Mouse (Mus musculus): ENCODE measurements around the gene Slc20a1.

Slc20a1 gene

DNA sequence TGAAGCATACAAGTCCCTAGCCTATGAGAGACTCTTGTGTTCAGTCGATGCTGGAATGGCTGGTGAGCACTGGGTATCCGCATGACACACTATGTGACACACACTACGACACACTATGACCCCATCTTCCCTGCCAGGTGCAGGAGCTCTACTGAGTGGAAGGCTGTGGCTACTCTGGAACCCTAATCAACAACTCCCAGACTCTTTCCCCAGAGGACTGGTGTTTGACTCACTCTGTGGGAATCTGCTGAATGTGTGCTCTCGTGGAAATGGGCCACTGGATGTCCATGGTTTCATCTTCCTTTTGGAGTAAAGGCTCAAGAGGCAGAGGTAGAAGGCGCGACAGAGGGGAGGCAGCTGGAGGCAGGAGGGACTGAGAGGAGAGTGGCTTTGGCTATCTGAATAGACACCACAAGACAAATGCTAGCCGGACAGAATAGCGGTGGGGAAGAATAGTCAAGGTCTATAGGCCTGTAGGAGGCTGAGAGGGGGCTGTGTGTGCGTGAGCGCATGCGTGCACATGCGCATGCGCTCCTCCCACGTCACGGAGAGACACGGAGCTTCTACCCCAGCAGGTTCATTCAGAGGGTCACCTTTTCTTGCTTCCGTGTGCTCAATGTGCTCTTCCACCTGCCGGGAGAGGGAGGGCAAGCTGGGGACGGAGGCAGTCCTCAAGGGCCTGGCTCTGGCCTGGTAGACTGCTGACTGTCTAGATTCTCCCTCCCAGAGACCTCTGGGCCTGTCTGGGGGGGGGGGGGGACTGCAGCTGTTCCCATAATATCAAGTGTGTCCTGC, 54.5 kb downstream of the Slc20a1 start:
- no peak for DNase-seq (ENCODE audit: low spot score in 2 of 2)

- no peak for DNase-seq (ENCODE audit: low spot score in 2 of 2)
These were observed 55.0 kb downstream of the Slc20a1 start for GRCm38 (mm10) chr2:129253631-129253970.

DNA sequence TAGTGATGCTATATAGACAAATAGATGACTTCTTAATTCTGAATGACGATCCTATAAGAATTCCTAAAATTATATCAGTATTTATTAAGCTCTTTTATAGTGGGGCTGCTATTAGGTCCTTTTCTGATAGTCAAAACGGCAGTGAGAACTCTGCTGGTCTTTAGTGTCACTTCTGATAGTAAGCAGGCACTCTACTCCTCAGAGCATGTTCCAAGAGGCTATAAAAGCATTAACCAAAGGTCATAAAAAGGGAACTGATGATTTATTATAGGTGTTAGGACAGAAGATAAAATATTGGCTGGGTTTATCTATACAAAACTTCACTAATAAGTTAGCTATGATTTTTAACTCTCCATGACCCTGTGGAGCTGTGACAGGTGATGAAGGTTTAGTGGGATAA, 55.5 kb downstream of the Slc20a1 start:
- no peak for DNase-seq (ENCODE audit: low spot score in 2 of 2)

GRCm38 (mm10) chr2:129256006-129256405, 57.4 kb downstream of the Slc20a1 start:
- DNase-seq (ENCODE audit: low spot score in 2 of 2) = no peak

- no peak for DNase-seq (ENCODE audit: low spot score in 2 of 2)
These were observed 59.5 kb downstream of the Slc20a1 start for GRCm38 (mm10) chr2:129258056-129258455.

DNA sequence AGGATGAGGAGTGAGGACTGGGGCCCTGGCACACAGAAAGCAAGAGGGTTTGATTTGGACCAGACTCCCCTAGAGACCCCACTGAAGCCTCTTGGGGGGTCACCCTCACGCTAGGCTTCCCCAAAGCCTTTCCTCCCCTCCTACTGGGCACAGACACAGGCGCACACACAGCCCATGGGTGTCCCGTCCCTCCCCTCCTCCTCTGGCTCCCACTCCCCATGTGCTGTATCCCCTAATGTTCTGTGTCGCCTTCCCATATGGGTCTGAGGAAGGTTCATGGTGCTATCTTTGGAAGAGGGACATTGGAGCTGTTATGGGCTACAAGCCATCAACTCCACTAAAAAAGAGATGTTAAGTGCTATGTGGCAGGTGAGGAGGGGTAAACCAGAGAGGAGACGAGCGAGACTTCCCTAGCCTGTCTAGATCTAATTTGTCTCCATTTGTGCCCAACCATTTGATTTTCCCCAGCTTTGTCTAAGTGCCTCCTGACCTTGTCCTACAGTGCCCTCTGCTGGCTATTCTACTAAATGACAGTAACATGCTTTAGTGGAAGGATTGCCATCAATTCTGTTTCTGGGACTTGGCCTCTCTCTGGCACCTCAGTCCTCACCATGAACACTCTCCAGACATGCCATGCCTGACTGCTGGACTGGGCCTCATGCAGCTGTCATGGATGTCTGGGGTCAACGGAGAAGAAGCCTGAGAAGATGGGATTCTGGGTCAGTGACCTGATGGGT, 60.1 kb downstream of the Slc20a1 start:
- DNase-seq (ENCODE audit: low spot score in 2 of 2) = peak; percentile 72 to 84

DNA sequence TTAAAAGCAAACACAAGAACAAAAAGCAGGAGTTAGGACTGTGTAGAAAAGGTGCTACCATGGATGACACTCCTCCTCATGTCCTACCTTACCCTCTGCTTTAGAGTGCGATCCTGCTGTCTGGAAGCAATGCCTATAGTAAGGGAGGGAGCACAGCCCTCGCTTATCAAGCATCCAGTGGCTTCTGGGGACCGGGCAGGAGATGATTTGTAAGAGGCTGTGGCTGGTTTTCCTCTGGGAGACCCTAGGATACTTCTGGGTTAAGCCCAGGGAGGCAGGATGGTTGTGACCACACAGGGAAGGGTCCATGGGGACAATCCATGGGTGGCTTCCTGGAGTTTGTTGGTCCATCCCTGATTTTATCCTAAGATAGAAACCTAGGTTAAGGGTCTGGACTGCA, 62.1 kb downstream of the Slc20a1 start:
- DNase-seq (ENCODE audit: low spot score in 2 of 2) = no peak
